Mouse (Mus musculus) C2C12 (cell line): ENCODE results near the gene Stpg4.

Experiments
- CEBPB ChIP-seq: IDR thresholded peaks from one replicate; pipeline ENCODE4 v1.6.1; 2011; ENCODE audit warnings: low read depth, mild to moderate bottlenecking, control low read depth, moderate library complexity
- CTCF ChIP-seq: IDR thresholded peaks from one replicate; pipeline ENCODE4 v1.5.1; 2011; ENCODE audit not compliant: control insufficient read depth, insufficient read depth, insufficient read length
- FOSL1 ChIP-seq: IDR thresholded peaks from one replicate; pipeline ENCODE4 v1.8.0; 2011; ENCODE audit warnings: mild to moderate bottlenecking, low read length; ENCODE audit not compliant: poor library complexity, insufficient read depth, severe bottlenecking
- MAX ChIP-seq: IDR thresholded peaks from one replicate; pipeline ENCODE4 v1.6.1; 2011; ENCODE audit warnings: mild to moderate bottlenecking, control low read depth
- MYOD1 ChIP-seq: IDR thresholded peaks from one replicate; pipeline ENCODE4 v1.6.1; 2011; ENCODE audit warnings: low read depth; ENCODE audit not compliant: control insufficient read depth, insufficient read length

- TF ChIP-seq CTCF (no peak), CEBPB (no peak), MYOD1 (no peak), FOSL1 (no peak), MAX (no peak)
These were observed 71.3 kb downstream of the Stpg4 start for GRCm38 (mm10) chr17:87356261-87356660.
